Mouse (Mus musculus): ENCODE results near the gene Copg2. TPM values are rescaled to one million over a fixed set of nuclear protein-coding genes. Genes with fewer than 3 reads are reported as not detected.

Gene Copg2
- polyA plus RNA-seq, 1 experiment, result not detected

GRCm38 (mm10) chr6:30904033-30904432 is 7.4 kb upstream of the Copg2 start:
- no peak overlapping the region for H3K4me3 ChIP-seq (ENCODE audit: insufficient read depth, low read depth, low read length)
- peaks cover 4% of the 10 kb centered on the region; the same call in 1 of the 2 replicates for H3K4me1 ChIP-seq (ENCODE audit: control insufficient read depth, insufficient read depth, low read length)
- TF ChIP-seq CTCF (IDR thresholded peaks at IDR 0.05; ENCODE audit: insufficient read depth, low read depth, low read length), result no peak
- no peak for TF ChIP-seq POLR2A (IDR thresholded peaks at IDR 0.05; ENCODE audit: insufficient read depth, low read depth, low read length)
- no peak overlapping the region for H3K27ac ChIP-seq (ENCODE audit: insufficient read depth, low read depth, low read length)
- WGBS, result 64% methylated on average over 3 of the region's 3 CpGs

- Histone ChIP-seq H3K4me3 (ENCODE audit: insufficient read depth, low read depth, low read length) (no peak overlapping the region), H3K4me1 (ENCODE audit: control insufficient read depth, insufficient read depth, low read length) (no peaks in the 10 kb centered on the region), H3K27ac (ENCODE audit: insufficient read depth, low read depth, low read length) (no peak overlapping the region)
- 75% methylated on average over 6 of the region's 6 CpGs for WGBS
- TF ChIP-seq POLR2A (IDR thresholded peaks at IDR 0.05; ENCODE audit: insufficient read depth, low read depth, low read length) (no peak), CTCF (IDR thresholded peaks at IDR 0.05; ENCODE audit: insufficient read depth, low read depth, low read length) (no peak)
Observed at GRCm38 (mm10) chr6:30897520-30897919, 926 bp upstream of the Copg2 start.

DNA sequence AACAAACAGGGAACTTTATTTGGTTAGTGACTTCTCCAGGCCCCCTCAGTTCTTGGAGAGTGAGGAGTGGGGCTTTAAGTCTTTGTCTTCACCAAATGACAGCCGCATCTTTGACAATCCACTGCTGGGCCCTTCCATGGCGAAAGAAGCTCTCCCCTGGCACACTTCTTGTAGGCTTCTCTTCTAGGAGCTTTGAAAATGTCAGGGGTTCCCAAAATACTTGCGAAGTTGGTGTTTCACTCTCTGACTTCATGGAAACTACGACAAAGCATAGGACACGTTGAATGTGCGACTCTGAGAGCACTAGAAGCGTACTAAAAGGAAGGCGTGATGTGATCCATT is 363 bp upstream of the Copg2 start:
- WGBS, result 7% methylated on average over 8 of the region's 8 CpGs
- TF ChIP-seq POLR2A (IDR thresholded peaks at IDR 0.05; ENCODE audit: insufficient read depth, low read depth, low read length) (no peak), CTCF (IDR thresholded peaks at IDR 0.05; ENCODE audit: insufficient read depth, low read depth, low read length) (no peak)
- Histone ChIP-seq H3K4me3 (ENCODE audit: insufficient read depth, low read depth, low read length) (peak overlapping the region; percentile 91), H3K27ac (ENCODE audit: insufficient read depth, low read depth, low read length) (no peak overlapping the region), H3K4me1 (ENCODE audit: control insufficient read depth, insufficient read depth, low read length) (no peaks in the 10 kb centered on the region)

DNA sequence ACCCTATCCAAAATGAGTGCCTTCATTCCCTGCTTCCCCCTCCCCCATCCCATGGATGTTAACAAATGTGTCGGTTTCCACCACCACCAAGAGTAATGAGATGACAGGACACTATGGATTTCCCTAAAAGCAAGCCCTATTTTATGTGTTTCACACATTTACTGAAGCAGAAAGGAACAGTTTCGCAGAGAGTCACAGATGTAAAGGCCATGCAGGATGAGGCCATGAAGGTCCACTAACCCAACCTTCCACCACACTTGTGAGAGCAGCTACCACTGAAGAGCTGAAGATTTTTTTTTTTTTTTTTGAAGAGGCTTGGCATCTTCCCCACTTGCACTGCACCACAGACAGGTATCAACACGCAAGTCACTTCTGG is 787 bp downstream of the Copg2 start:
- 11% methylated on average over 3 of the region's 3 CpGs for WGBS
- no peaks in the 10 kb centered on the region for H3K4me1 ChIP-seq (ENCODE audit: control insufficient read depth, insufficient read depth, low read length)
- peak overlapping the region; percentile 91 for H3K4me3 ChIP-seq (ENCODE audit: insufficient read depth, low read depth, low read length)
- H3K27ac ChIP-seq (ENCODE audit: insufficient read depth, low read depth, low read length), result no peak overlapping the region
- TF ChIP-seq POLR2A (IDR thresholded peaks at IDR 0.05; ENCODE audit: insufficient read depth, low read depth, low read length) (no peak), CTCF (IDR thresholded peaks at IDR 0.05; ENCODE audit: insufficient read depth, low read depth, low read length) (no peak)

DNA sequence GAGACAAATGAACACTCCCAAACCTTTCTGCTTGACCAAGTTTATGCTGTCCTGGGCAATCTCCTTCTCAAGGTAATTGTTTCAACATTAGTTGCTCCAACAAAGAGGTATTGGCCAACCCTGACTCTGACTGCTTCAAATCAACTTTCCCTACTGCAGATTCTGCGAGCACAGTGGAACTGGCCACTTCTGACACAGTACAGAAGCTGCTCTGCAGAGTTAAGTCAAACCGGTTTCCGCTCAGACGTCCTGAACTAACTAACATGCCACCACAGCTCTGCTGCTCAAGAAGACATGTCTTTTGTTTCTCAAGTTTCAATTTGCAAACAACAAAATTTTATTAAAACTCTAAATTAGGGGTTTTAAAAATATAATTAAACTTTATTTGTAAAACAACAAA is 3.5 kb downstream of the Copg2 start:
- Histone ChIP-seq H3K27ac (ENCODE audit: insufficient read depth, low read depth, low read length) (no peak overlapping the region), H3K4me3 (ENCODE audit: insufficient read depth, low read depth, low read length) (no peak overlapping the region), H3K4me1 (ENCODE audit: control insufficient read depth, insufficient read depth, low read length) (no peaks in the 10 kb centered on the region)
- WGBS, result 85% methylated on average over 4 of the region's 4 CpGs
- TF ChIP-seq CTCF (IDR thresholded peaks at IDR 0.05; ENCODE audit: insufficient read depth, low read depth, low read length) (no peak), POLR2A (IDR thresholded peaks at IDR 0.05; ENCODE audit: insufficient read depth, low read depth, low read length) (no peak)

DNA sequence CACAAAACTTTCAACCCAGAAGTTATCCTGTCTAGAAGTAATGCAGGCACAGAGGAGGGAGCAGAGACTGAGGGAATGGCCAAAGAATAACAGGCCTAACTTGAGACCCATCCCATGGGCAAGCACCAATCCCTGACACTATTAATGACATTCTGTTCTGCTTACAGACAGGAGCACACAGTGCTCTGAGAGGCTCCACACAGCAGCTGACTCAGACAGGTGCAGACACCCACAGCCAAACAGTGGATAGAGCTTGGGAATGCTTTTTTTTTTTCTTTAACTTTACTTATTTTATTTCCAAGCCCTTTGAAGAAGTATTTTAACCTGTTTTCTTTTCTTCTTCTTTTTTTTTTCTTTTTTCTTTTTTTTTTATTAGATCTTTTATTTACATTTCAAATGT is 4.8 kb downstream of the Copg2 start:
- no peak for TF ChIP-seq CTCF (IDR thresholded peaks at IDR 0.05; ENCODE audit: insufficient read depth, low read depth, low read length)
- TF ChIP-seq POLR2A (IDR thresholded peaks at IDR 0.05; ENCODE audit: insufficient read depth, low read depth, low read length), result no peak
- H3K4me1 ChIP-seq (ENCODE audit: control insufficient read depth, insufficient read depth, low read length), result no peaks in the 10 kb centered on the region

DNA sequence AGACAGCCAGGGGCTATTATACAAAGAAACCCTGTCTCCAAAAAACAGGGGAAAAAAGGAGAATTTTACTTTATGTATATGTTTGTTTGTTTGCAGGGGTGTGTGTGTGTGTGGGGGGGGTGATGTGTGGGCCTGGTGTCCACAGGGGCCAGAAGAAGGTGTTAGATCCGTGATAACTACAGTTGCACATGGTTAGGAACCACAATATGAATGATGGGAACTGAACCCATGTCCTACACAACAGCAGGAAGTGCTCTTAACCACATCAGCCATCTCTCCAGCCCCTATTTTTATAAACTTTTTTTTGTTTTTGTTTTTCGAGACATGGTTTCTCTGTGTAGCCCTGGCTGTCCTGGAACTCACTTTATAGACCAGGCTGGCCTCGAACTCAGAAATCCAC is 11.7 kb downstream of the Copg2 start:
- no peak overlapping the region for H3K27ac ChIP-seq (ENCODE audit: insufficient read depth, low read depth, low read length)
- WGBS, result 94% methylated on average over 3 of the region's 3 CpGs
- H3K4me1 ChIP-seq (ENCODE audit: control insufficient read depth, insufficient read depth, low read length), result no peaks in the 10 kb centered on the region
- TF ChIP-seq CTCF (IDR thresholded peaks at IDR 0.05; ENCODE audit: insufficient read depth, low read depth, low read length) (no peak), POLR2A (IDR thresholded peaks at IDR 0.05; ENCODE audit: insufficient read depth, low read depth, low read length) (no peak)
- no peak overlapping the region for H3K4me3 ChIP-seq (ENCODE audit: insufficient read depth, low read depth, low read length)

More for the DNA sequence above, 4.8 kb downstream of the Copg2 start:
- H3K4me3 ChIP-seq (ENCODE audit: insufficient read depth, low read depth, low read length), result no peak overlapping the region
- H3K27ac ChIP-seq (ENCODE audit: insufficient read depth, low read depth, low read length), result no peak overlapping the region

DNA sequence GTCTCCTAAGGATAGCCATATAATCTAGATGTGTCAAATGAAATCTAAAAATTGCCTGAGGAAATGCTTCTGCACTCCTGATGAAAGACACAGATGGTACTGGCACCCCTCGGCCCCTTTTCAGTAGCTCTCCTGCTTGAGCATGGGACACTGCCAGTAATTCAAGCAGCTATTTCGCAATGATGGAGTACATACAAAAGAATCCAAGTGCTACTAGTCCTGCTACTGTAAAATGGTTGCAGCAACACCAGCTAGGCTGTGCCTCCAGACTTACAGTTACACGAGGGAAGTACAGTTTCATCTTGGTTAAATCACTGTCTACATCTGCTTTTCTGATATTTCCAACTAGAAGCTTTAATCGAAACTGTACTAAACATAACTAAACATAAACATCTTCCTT is 13.1 kb downstream of the Copg2 start:
- 64% methylated on average over 4 of the region's 4 CpGs for WGBS
- H3K27ac ChIP-seq (ENCODE audit: insufficient read depth, low read depth, low read length), result no peak overlapping the region
- H3K4me1 ChIP-seq (ENCODE audit: control insufficient read depth, insufficient read depth, low read length), result no peaks in the 10 kb centered on the region
- no peak for TF ChIP-seq CTCF (IDR thresholded peaks at IDR 0.05; ENCODE audit: insufficient read depth, low read depth, low read length)
- no peak overlapping the region for H3K4me3 ChIP-seq (ENCODE audit: insufficient read depth, low read depth, low read length)

- H3K27ac ChIP-seq (ENCODE audit: insufficient read depth, low read depth, low read length), result no peak overlapping the region
- H3K4me1 ChIP-seq (ENCODE audit: control insufficient read depth, insufficient read depth, low read length), result no peaks in the 10 kb centered on the region
- TF ChIP-seq POLR2A (IDR thresholded peaks at IDR 0.05; ENCODE audit: insufficient read depth, low read depth, low read length), result no peak
- no peak for TF ChIP-seq CTCF (IDR thresholded peaks at IDR 0.05; ENCODE audit: insufficient read depth, low read depth, low read length)
- H3K4me3 ChIP-seq (ENCODE audit: insufficient read depth, low read depth, low read length), result no peak overlapping the region
Observed at GRCm38 (mm10) chr6:30876661-30877060, 19.9 kb downstream of the Copg2 start.

DNA sequence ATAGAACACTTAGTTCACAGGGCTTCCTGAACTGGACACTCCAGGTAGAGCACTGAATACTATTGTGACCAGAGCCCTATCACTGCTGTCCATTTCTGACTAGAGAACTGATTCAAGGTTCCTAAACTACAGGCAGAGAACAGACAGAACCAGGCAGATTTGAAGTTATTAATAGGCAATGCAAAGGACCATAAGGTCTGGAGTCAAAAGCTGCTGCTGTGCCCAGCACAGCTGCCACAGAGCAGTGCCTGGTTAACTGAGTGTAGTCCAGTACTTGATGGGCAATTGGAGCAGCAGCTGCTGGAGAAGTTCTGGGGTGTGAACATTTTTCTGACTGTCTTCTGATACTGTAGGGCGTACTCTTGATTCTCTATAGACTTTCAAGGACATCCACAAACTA is 30.1 kb downstream of the Copg2 start:
- Histone ChIP-seq H3K4me3 (ENCODE audit: insufficient read depth, low read depth, low read length) (no peak overlapping the region), H3K27ac (ENCODE audit: insufficient read depth, low read depth, low read length) (no peak overlapping the region), H3K4me1 (ENCODE audit: control insufficient read depth, insufficient read depth, low read length) (no peaks in the 10 kb centered on the region)
- TF ChIP-seq POLR2A (IDR thresholded peaks at IDR 0.05; ENCODE audit: insufficient read depth, low read depth, low read length) (no peak), CTCF (IDR thresholded peaks at IDR 0.05; ENCODE audit: insufficient read depth, low read depth, low read length) (no peak)
- 95% methylated on average over 1 of the region's 1 CpGs for WGBS

Data from olfactory bulb, adult 2 months (tissue).